Mouse (Mus musculus) cerebellum, postnatal 36 days (tissue): ENCODE results near the gene Capn11.
"Not testable (repeated sequence)": the region's sequence is repeated elsewhere in the genome, so short reads cannot be mapped to it uniquely, and the experiment has no call there.

Experiments
- DNase-seq, 2 experiments: peaks; one replicate each; pipeline ENCODE4 v3.0.0; 2021 to 2022; ENCODE audit warnings: mixed read lengths in 2 of 2

Gene Capn11

DNA sequence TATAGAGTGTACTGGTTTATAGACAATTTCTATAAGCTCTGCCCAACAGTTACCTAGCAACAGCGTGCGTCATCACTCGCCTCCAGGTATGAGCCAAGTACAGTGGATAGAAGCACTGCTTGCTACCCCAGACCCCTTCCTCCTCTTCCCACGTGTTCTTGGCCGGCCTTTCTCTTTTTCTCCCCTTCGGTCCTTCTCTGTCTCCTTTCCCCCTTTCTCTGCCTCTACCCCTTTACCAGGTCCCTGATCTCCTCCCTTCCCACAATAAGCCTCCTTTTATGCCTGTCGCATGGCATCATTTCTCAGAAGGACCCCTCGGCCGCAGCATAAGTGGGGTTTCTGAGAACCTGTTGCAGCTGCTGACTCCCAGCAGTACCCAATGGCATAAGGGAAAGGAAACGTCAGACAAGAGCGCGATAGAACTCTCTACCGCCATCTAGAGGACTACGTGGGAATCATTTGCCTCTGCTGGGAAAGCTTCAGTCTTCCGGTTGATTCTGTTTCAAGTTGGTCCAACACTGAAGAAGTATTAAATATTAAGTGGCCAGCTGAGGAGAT is 32.5 kb downstream of the Capn11 start:
- DNase-seq = peak; percentile 57 to 74

DNA sequence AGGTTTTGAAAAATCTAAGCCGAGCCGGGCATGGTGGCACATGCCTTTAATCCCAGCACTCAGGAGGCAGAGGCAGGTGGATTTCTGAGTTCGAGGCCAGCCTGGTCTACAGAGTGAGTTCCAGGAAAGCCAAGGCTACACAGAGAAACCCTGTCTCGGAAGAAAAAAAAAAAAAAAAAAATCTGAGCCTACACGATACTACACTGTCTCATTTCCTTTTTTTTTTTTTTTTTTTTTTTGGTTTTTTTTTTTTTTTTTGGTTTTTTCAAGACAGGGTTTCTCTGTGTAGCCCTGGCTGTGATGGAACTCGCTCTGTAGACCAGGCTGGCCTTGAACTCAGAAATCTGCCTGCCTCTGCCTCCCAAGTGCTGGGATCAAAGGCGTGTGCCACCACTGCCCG is 35.7 kb downstream of the Capn11 start:
- DNase-seq = not testable (repeated sequence)

DNA sequence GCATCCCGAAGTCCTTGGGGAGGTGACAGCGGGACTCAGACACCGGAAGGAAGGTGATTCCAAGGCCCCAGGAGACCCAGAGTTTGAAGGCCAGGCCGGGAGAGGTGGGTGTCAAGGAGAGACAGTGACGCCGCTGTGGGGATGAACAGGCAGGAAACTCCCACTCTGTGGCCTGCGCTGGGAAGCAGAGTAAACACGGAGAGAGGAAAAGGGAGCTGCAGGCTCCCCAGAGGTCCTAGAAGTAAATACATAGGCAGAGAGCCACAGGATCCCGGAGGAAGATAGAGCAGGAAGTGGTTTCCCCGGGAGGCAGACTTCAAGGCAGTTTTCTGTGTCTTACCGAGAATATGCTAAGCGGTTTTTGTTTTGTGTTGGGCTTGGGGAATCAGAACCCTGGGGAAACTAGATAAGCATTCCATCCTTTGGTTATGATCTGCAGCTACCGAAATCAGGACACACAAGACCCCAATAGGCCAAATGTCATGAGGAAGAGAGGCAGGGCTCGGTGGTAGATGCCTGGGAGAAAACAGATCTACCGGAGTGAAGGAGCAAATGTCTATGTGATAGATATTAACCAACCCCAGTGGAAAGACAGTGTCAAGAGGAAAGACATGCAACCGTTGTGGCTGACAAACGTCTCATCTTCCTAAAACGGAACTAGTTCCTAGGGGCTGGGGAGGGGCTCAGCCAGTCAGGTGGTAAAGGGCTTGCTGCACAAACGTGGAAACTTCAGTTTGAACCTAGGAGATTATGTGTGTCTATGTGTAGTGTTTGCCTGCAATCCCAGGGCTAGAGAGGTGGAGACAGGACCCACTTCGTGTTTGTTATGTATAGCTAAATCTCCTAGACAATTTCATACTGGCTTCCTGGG is 39.5 kb downstream of the Capn11 start:
- no peak for DNase-seq

DNA sequence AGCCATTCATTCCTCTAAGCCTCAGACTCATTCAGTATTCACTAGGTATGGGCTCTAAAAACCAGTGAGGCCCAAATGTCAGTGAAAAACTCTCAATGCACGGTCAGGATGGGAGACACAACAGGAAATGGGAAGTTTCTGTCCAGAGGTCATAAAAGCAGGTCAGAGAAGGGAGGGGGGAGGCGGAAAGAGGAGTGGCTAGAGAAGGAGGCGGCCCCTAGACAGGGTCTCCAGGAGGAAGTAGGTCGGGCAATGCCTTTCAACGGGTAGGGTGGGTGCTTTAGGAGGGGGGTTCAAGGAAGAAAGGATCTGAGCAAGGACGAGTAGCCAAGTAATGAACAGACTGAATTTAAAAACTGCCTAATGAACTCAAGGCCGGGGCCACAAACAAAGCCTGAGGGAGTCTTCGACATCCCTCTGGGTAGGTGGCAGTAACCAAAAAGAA is 40.2 kb downstream of the Capn11 start:
- DNase-seq = no peak

DNA sequence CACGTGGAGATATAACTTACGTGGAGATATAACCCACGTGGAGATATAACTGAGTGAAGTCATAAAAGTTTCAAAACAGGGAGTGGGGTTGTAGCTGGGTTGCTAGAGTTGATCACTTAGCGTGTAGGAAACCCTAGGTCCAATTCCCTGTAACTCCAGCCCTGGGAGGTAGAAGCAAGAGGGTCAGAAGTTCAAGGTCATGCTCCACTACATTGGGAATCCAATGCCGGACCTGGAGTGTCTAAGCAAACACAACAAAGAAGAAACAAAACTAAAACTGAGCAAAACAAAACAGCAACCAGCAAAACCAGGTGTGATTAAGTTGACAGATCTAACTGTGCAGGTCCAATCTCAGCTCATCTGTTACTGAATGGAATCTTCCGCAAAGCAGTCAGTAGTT is 41.5 kb downstream of the Capn11 start:
- no peak for DNase-seq

DNA sequence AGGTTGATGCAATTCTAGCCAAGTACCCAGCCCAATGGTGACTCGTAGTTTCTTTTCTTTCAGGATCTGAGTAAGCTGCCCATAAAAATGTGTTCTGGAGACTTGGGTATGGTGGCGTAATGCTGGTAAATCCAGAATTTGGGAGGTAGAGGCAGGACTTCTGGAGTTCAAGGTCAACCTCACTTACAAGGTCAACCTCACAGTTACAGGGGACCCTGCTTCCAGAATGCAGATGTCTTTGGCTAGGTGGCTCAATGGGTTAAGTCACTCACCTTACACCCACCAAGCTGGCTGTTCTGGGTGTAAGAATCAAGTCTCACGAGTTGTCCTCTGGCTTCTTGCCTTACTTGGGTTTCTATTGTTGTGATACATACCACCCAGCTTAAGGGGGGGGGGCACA is 42.4 kb downstream of the Capn11 start:
- no peak for DNase-seq

DNA sequence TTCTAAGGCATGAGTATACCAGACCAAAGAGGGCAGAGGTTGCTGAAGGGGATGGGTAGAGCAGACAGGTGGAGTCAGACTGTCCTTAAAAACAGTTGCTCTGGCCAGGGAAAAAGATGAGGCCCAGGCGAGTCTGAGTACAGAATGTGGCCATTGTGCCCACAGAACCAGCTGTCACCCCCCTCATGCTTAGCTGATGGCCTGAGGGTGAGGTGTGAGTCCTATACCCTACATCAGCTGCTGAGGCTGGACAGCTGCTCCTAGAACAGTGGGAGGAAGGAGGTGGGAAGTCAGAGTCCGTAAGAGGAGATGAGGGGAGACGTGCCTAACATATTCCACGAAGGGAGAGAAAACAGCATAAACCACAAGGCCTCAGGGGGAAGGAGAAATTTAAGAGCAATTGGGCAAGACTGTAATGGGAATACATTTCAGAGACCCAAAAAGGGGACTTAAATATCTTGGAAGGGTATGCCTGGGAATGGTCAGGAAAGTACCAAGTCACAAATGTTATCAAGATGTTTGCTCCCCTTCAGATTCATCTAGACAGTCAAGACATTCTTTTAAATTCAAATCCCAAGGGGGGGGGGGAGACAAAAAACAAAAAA is 43.0 kb downstream of the Capn11 start:
- DNase-seq = no peak

DNA sequence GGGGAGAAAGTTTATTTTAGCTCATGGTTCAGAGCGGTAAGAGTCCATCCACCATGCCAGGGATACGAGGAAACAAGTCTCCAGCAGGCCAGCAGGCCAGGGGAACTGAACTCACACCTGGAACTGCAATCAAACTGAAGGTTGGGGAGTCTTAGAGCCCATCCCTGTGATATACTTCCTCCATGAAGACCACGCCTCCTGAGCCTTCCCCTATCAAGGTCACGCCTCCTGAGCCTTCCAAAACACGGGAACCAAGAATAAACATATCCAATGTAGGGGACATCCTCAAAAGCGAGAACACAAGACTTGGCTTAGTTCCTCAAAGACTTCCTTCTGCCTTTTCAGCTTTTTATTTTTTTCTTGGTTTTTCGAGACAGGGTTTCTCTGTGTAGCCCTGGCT is 46.2 kb downstream of the Capn11 start:
- no peak for DNase-seq

DNA sequence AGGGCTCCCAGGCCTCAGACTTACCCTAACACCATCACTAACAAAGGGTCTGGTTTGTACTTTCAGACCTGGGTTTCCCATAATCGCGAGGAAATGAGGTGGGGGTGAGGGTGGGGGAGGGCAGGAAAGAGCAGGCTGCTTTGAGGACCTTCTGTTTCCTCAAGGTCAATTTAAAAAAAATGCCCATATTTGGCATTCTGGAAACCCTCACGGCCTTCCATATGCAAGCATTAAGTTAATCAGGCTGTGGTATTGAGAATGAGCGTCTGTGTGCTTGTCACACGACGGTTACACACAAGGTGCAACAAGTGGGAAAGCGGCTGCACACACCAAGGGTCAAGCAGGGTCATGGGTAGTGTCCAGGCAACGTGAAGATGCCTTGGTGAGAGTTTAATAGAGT is 47.1 kb downstream of the Capn11 start:
- DNase-seq = no peak

DNA sequence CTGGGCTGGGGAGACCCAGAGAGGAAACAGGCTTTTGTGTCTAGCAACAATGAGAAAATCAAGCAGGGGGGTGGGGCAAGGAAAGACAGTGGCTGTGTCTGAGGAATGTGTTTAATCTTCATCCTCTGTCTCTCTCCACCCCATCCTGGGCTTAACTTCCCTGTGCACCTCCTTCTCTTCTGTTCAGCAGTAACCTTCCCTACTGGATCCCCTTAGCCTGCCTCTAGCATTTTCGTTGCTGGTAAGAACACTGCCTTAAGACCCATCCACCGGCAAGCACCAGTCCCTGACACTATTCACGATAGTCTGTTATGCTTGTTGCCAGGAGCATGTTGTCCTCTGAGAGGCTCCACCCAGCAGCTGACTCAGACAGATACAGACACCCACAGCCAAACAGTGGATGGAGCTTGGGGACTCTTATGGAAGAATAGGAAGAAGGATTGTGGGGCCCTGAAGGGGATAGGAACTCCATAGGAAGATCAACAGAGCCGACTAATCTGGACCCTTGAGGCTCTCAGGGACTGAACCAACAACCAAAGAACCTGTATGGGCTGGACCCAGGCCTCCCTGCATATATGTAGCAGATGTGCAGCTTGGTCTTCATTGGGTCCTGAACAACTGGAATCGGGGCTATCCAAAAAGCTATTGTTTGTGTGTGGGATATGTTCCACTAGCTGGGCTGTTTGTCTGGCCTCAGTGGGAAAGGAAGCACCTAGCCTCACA is 48.8 kb downstream of the Capn11 start:
- no peak for DNase-seq

DNA sequence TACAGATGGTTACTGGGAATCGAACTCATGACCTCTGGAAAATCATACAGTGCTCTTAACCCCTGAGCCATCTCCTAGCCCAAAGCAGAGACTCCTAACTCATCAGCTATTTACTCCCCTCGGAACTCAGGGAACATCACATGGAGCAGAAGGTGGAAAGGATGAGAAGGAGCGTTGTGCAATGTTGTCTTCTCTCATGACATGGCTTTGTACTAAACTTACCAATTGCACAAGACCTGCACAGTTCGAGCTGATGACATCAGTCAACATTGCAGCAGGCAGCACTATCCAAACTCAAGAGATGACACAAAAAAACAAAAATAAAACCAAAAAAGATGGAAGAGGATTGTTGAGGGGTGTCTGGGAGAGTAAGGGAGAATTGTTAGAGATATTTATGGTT is 50.7 kb downstream of the Capn11 start:
- no peak for DNase-seq

DNA sequence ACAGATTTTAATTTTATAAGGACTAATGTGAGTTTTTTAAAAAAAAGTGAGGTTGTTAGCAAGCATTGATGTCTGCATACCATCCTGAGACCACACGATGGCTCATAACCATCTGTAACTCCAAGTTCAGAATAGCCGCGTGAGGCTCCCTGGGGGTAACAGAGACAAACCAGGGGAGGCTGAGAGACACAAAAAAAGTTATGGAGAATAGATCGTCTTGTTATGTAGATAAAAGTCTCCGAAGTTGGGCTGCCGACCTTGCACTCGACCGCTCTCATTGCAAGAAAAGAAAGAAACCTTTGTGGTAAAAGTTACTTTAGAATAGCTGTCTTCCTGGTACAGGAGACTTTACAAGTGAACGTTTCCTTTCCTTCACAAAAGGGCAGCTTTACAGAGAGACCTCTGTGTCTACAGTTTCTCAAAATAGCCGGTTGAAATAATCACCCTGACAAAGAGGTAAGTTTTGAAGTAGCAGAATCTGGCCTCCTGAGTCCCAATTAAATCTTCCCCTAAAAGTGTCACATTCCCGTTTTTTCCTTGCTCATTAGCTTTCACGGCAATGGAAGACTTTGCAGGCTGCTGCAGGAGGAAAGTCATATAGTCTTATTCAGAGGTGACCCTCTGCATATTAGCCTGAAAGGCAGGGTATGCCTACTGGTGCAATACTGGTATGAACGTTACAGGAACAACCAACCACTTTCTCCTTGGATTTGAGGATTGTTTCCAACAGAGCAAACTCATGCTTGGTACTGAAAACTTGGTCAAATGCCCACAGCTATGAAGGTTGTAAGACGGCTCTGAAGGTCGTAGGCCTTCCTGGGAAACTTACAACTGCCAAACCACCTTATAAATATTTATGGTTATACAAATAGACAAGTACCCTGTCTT is 51.9 kb downstream of the Capn11 start:
- DNase-seq = no peak

DNA sequence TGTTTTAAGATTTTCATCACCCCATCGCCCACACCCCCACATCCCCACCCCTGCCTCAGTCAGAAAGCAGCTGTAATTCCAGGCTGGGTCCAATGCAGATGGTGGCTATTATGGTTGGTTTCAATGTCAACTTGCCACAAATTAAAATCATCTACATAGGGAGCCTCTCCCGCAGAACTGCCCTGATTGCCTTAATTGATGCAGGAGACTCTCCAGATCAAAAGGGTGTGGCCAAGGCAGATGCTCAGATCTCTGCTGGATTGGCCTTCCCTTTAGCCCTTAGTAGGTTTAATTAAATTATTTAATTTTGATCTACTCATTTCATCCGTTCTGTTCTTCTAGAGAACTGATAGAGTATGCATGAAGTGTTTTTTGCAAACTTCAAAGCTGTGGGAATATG is 56.1 kb downstream of the Capn11 start:
- no peak for DNase-seq

DNA sequence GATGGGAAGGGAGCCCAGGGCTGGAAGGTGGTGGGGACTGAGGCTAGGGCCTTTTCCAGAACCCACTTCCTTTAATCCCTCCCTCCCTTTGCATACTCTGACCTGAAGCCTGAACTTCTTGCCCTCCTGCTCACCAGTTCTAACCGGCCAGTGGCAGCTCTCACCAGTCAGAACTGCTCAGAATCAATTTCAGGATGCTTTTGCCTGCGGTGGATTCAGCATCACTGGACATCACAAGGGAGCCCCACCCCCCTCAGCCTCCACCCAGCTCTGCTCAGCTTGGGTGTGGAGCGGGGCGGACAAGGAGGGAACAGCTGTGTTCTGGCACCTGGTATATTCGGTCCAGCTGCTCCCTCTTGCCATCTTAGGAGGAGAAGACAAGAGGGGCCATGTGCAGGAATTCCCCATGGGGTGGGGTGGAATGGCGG is 57.2 kb downstream of the Capn11 start, which contains the start of gene Mymx:
Gene Mymx, minus strand, starts transcription at position 226 of the 428 bp plus-strand sequence.
- DNase-seq = no peak

DNA sequence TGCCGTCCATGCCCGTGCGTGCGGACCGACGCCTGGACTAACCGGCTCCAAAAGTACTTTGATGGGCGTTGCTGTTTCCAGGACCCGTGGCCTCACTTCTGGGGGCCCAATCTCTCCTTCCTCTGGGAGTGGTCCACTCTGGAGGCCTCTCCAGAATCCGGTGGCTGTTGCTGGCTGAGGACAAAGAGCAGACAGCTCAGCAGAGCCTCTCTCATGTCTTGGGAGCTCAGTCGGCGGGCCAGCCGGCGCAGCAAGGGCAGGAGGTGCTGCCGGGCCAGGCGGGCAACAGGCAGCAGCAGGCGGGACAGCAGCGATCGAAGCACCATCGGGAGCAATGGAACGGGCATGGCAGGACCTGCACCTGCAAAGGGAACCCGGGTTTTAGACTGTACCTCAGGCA is 57.8 kb downstream of the Capn11 start:
- DNase-seq = no peak

DNA sequence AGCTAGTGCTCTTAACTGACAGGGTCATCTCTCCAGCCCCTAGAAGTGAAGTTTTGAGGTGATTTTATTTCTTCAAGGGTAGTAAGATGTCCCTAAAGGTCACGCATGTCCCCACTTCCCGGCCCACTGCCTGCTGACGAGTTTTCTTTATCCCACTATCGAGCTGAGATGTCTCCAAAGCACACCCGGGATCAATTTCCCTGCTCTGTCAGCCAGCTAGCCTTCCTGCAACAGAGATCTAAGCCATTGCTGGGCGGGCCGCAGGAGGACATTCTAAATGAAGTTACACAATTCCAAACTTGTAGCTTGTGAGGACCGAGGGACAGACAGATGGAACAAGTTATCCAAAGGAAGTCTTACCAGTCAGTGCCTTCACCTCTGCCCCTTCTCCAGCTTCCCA is 58.9 kb downstream of the Capn11 start:
- no peak for DNase-seq

DNA sequence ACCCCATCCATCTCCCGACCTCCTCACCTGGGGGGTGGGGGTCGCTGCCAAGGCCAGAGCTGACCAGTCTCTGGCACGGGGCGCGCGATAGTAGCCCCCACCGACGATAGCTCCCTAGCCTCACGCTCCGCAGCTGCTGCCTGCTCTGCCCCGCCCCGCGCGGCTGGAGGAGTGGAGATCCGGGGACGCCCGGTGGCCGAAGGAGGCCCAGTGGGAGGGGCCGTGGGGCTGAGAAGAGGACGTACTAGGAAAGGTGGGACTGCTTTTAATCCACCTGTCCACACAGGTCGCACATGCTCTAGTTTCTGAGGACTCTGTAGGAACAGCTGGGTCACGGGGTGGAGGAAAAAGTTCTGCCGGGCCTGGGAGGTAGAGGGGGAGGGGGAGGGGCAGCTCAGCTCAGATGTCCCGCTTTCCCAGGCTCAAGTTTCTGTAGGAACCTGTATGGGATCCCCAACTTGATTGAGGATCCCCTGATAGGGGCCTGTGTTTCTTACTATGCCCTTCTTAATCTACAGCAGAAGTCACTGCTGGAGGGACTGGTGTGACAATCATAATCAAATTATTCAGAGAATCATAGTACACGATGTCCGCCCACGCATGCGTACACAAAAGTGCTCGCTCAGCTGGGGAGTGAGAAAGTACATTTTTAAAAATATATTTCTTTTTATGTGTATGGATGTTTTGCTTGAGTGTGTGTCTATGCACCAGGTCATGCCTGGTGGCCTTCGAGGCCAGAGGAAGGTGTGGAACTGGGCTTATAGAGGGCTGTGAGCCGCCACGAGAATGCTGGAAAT is 59.5 kb downstream of the Capn11 start, which contains the start of gene Slc29a1:
Gene Slc29a1, minus strand, starts transcription at position 161 of the 797 bp plus-strand sequence.
- DNase-seq = peak in 1 of 2 experiments; percentile 33

DNA sequence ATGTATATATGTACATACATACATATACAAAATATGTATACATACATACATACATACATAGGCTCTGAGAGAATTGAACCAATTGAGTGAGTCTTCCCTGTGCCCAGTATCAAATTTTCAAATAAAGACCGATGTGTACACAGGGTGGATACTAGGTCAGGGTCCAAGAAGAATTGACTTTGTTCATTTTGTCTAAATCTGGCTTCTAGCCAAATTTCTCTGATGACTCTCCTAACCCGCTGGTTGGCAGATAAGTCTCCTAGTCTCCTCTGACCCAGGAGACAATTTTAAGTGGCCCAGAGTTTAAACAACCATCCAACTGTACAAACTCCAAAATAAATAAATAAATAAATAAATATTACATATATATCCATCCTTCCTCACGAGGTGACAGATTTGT is 60.2 kb downstream of the Capn11 start:
- no peak for DNase-seq

DNA sequence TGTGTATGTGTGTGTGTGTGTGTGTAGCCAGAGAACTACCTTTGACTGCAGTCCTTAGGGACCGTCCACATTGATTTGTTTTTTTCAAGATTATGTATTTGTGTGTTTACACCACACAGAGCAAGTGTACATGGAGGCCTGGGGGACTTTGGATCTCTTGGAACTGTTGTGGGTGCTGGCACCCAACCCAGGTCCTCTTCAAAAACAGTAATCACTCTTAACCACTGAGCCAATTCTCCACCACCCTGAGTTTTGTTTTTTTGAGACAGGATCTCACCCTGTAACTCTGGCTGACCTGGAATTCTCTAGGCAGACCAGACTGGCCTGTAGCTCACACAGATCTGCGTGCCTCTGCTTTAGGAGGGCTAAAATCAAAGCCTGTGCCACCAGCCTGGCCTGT is 60.7 kb downstream of the Capn11 start:
- no peak for DNase-seq

DNA sequence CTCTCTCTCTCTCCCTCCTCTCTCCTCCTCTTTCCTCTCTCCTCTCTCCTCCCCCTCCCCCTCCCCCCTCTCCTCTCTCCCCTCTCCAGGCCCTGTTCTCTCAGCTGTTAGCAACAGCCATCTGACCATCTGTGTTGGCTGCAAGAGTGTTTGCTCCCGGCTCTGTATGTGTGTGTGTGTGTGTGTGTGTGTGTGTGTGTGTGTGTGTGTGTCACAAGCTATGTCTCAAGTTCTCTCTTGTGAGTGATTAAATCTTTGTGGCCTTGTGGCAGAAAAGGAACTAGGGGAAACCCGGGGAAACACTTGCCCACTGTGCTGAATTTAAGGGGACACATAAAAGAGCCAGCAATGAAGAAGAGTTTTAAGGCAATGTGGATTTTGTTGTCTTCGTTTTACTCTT is 61.3 kb downstream of the Capn11 start:
- peak in 1 of 2 experiments; percentile 34 for DNase-seq
